Mouse (Mus musculus): ENCODE measurements at regions not wholly inside any gene's neighbourhood (a gene's known extent, or its start where the extent isn't known, plus 50 kb on each side); places are given as distances from the start of the nearest gene placed in this dataset.
A peak's percentile ranks its signal among the peaks of the same experiment; 100 is the strongest.
"Not testable (repeated sequence)": the region's sequence is repeated elsewhere in the genome, so short reads cannot be mapped to it uniquely, and the experiment has no call there.

DNA sequence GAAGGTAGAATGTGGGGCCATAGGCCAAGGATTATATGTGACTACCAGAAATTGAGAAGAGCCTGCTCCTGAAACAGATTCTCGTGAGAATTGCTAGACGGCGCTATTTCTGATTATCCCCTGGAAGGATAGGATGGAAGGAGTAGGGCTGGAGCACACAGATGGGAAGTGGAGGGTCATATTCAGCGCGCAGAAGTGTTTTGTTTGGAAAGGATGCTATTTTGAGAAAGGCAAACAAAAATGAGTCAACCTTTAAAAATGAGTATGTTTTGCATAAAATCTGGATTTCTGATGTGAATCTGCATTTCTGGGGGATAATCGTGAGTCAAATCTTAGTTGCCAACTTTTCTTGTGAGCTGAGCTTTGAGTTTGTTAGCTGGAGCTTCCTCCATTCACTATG, 58.1 kb upstream of the Fshb start:
- DNase-seq (ENCODE audit: low spot score in 2 of 2): peak; percentile 4 to 65
- intact Hi-C loops (cut with DNase I): no loop called here

- no peak for DNase-seq (ENCODE audit: low spot score in 2 of 2)
- intact Hi-C loops (cut with DNase I): no loop called here
These were observed 59.4 kb upstream of the Fshb start for GRCm38 (mm10) chr2:107118711-107119474.

- intact Hi-C loops (cut with DNase I): no loop called here
- no peak for DNase-seq (ENCODE audit: low spot score in 2 of 2)
These were observed 60.2 kb upstream of the Fshb start for GRCm38 (mm10) chr2:107119697-107120096.

DNA sequence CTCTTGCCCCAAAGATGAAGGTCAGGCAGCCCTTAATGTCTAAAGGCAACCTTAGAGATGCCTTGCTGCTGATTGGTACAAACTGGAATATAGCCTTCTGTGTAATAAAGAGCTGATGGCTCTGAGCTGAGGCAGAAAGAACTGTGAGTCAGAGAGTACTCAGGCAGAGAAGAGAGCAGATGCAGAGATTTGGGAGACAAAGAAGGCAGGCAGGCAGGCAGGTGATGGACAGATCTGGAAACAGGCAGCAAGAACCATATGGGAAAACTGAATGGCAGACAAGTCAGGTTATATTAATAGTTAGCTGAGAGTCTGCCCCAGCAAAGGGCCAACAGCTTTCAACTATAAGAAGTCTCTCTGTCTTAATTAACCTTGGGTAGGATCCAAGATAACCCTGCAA, 73.7 kb upstream of the Fshb start:
- DNase-seq (ENCODE audit: low spot score in 2 of 2): no peak
- intact Hi-C loops (cut with DNase I): no loop called here

GRCm38 (mm10) chr2:107149317-107149716, 89.9 kb upstream of the Fshb start:
- intact Hi-C loops (cut with DNase I): no loop called here
- no peak for DNase-seq (ENCODE audit: low spot score in 2 of 2)

GRCm38 (mm10) chr2:107149851-107150250, 90.4 kb upstream of the Fshb start:
- no peak for DNase-seq (ENCODE audit: low spot score in 2 of 2)
- intact Hi-C loops (cut with DNase I): loop anchor here (2.0 kb wide), 1 partner anchor 59 kb away; no protein-coding TSS in a partner anchor

- intact Hi-C loops (cut with DNase I): loop anchor here (2.0 kb wide), 1 partner anchor 60 kb away; no protein-coding TSS in a partner anchor
- DNase-seq (ENCODE audit: low spot score in 2 of 2): no peak
These were observed 90.9 kb upstream of the Fshb start for GRCm38 (mm10) chr2:107150373-107150772.

DNA sequence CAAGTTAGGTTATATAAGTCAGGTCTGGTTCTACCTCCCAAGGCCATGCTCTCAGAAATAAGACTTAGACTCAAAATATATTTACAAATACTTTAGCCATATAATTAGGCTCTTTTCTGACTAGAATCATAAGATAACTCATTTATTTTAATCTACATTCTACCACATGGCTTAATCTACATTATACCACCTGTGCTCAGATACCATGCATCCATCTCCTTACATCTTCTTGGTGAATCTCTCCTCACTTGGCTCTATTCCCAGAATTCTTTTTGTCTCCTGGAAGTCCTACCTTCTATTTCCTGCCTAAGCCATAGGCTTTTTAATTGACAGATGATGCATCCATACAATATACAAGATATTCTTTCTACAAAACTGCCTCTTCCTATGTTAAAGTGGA, 92.4 kb upstream of the Fshb start:
- DNase-seq (ENCODE audit: low spot score in 2 of 2): no peak
- intact Hi-C loops (cut with DNase I): loop anchor here (2.0 kb wide), 1 partner anchor 61 kb away; no protein-coding TSS in a partner anchor

GRCm38 (mm10) chr2:107158836-107159402, 99.5 kb upstream of the Fshb start:
- DNase-seq (ENCODE audit: low spot score in 2 of 2); intact Hi-C loops (cut with DNase I): not testable (repeated sequence)

GRCm38 (mm10) chr2:107175721-107176120, 114.7 kb upstream of the Kcna4 start:
- peak in 1 of 2 experiments; percentile 7 for DNase-seq (ENCODE audit: low spot score in 2 of 2)
- intact Hi-C loops (cut with DNase I): loop anchor here (5.0 kb wide), 1 partner anchor 692 kb away; no protein-coding TSS in a partner anchor

- DNase-seq (ENCODE audit: low spot score in 2 of 2): no peak
- intact Hi-C loops (cut with DNase I): no loop called here
These were observed 107.4 kb upstream of the Kcna4 start for GRCm38 (mm10) chr2:107183066-107183465.

DNA sequence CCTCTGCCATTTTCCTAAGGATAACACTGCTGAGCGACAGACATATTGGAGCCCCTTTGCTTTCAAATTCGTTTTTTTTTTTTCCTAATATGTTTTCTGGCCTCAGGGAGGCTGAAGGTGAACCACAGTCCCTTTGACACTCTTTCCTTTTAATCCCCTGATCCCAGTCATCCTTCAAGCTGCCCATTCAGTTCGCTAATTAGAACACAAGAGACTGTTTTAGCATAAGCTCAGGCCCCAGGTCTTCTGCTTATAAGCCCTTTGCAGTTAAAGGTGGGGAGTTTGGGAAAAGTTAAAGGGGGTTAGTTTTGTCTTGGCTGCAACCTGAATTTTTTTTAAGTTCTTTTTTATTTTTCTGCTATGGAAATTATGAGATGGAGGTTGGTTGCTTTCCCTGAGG, 105.6 kb upstream of the Kcna4 start:
- intact Hi-C loops (cut with DNase I): no loop called here
- DNase-seq (ENCODE audit: low spot score in 2 of 2): no peak

- DNase-seq (ENCODE audit: low spot score in 2 of 2): no peak
- intact Hi-C loops (cut with DNase I): no loop called here
These were observed 88.5 kb upstream of the Kcna4 start for GRCm38 (mm10) chr2:107201856-107202473.

DNA sequence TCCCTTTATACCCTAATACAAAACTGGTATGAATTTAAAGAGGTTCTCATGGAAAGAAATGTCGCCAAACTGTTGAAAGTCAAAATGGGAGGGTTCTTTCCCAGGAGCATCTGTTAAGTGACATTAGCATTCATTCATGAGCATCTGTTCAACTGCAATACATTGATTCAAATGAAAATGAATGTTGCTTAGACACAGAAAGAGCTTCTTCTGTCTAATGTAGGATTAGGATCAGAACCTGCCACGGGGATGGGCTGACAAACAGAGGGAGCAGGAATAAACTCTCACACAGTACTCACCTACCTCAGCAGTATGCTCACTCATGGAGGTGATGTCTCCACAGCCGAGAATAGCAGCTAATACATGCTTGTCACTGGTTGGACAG, 88.0 kb upstream of the Kcna4 start:
- intact Hi-C loops (cut with DNase I): no loop called here
- peak in 1 of 2 experiments; percentile 23 for DNase-seq (ENCODE audit: low spot score in 2 of 2)

GRCm38 (mm10) chr2:107221544-107221943, 68.9 kb upstream of the Kcna4 start:
- intact Hi-C loops (cut with DNase I): no loop called here
- no peak for DNase-seq (ENCODE audit: low spot score in 2 of 2)

- intact Hi-C loops (cut with DNase I): no loop called here
- DNase-seq (ENCODE audit: low spot score in 2 of 2): no peak
These were observed 65.8 kb upstream of the Kcna4 start for GRCm38 (mm10) chr2:107224679-107225078.

- no peak for DNase-seq (ENCODE audit: low spot score in 2 of 2)
- intact Hi-C loops (cut with DNase I): no loop called here
These were observed 63.0 kb upstream of the Kcna4 start for GRCm38 (mm10) chr2:107227486-107227885.

DNA sequence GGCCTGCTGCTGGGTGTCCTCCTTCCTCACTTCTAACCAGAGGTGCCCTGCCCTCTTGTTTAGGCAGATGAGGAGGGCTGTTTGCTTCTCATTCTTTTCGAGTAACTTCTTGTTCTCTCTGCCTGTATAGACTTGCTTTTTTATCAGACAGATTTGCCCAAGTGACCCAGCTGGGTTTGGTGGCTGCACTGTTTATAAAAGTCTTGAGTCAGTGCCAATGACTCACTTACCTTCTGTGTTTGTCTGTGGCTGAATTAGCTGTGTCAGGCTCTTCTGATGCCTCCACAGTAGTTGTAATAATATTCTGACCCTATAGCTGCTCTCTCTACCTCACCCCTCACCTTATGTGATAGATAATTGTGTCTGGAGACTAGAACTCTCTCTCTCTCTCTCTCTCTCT, 62.2 kb upstream of the Kcna4 start:
- intact Hi-C loops (cut with DNase I): no loop called here
- DNase-seq (ENCODE audit: low spot score in 2 of 2): no peak

DNA sequence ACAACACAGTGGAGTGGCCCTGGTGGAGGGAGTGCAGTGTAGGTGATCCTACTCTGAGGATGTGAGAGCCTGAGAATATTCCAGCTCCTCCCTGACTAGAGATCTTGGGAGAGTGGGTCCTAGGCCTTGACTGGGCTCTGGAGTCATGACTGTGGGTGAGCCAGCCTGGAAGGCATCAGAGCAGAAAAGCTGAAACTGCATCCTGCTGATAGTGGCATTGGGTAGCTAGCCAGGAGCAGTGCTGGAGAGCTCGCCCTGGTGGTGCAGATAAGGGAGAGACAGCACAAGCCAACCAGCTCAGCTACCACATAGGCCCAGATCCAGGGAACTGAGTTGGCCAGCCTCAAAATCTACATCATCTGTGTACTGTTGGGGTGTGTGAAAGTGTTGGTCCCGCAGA, 58.8 kb upstream of the Kcna4 start:
- DNase-seq (ENCODE audit: low spot score in 2 of 2): no peak
- intact Hi-C loops (cut with DNase I): no loop called here

- intact Hi-C loops (cut with DNase I): no loop called here
- no peak for DNase-seq (ENCODE audit: low spot score in 2 of 2)
These were observed 57.6 kb upstream of the Kcna4 start for GRCm38 (mm10) chr2:107232885-107233284.
